Mouse (Mus musculus) lung, postnatal 0 days (tissue): ENCODE results near the gene Ppp1r3c.

Experiments
- CTCF ChIP-seq: IDR thresholded peaks from 2 replicates; pipeline ENCODE4 v1.5.1; 2016; ENCODE audit warnings: antibody characterized with exemption, mild to moderate bottlenecking
- EP300 ChIP-seq: IDR thresholded peaks from 2 replicates; pipeline ENCODE4 v1.6.1; 2016; ENCODE audit warnings: antibody characterized with exemption, mild to moderate bottlenecking, control low read depth

- TF ChIP-seq CTCF (no peak), EP300 (no peak)
Measured at GRCm38 (mm10) chr19:36779765-36780164, 43.3 kb upstream of the Ppp1r3c start.
